Mouse (Mus musculus): Measurements from ENCODE around the gene 1110059G10Rik.

1110059G10Rik gene

GRCm38 (mm10) chr9:122950643-122951475, at the start of gene 1110059G10Rik, which contains the start of gene Kif15:
1110059G10Rik (minus strand) TSS chr9:122951000.
Kif15 (plus strand) TSS chr9:122951046.
- peak; percentile 92 for DNase-seq

DNA sequence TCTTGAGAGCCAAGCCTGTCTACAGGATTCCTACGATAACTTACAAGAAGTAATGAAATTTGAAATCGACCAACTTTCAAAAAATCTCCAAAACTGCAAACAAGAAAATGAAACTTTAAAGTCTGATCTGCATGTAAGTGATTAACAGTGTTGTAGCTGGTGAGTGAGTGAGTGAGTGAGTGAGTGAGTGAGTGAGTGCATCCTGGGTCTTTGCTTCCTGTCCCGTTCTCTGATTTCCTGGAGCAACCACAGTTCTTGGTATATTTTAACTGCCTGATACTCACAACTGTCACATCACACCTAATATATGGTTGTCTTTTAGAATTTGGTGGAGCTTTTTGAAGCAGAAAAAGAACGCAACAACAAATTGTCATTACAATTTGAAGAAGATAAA, 48.4 kb upstream of the 1110059G10Rik start:
- no peak for DNase-seq

DNA sequence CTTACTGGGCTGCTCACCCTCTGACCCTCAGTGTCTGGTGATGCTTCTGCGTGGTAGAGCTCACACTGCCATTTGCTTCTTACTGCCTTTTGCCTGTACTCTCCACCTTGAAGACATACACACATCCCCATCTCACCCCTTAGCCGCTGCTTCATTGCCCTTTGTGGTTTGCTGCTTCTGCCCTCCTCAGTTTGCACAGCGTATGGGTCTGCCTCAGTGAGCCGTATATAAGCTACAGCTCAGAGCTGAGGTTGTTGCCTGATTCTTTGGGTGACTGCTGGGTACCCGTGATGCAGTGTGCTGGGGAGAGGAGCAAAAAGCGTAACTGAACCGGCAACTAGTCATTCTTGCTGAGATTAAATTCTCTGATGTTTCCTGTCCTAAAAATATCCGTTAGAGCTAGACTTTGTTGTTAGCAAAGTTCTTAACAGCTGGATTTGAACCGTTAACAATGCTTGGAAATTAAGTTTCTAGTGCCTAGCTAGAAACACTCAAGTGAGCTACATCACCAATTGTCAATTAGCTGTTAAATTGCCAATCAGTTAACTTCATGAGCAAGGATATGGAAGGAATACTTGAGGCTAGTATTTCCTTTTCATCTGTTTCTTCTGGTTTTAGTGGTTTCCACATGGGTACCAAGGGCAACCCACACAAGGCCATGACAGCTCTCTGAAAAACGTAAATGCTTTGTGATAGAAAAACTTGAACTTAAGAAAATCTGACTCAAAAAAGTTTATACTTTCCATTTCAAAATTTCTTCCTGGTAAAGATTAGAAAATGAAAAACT, 47.8 kb upstream of the 1110059G10Rik start:
- DNase-seq: no peak

GRCm38 (mm10) chr9:122928915-122929314, 21.9 kb downstream of the 1110059G10Rik start:
- DNase-seq: no peak

DNA sequence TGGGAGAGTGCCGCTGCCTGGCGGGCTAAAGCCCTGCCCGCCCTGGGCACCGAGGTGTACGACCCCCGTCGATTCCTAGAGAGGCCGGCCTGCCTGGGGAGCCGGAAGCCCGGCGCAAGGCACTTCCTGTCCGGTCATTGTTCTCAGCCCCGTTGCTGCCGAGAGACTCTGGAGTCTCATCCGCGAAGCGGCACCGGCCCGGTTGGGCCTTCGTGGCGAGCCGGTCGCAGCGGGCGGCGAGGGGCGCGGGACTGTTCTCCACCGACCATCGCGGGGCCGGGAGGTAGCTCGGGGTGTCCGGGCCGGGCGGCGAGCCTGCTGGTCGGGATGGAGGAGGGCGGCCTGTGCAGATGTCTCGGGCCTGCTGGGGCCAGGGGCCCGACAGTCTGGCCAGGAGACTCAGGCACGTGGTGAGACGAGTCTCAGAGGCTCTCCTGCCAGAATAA, 27.8 kb downstream of the 1110059G10Rik start, which contains the start of gene Zfp105:
TSS of gene Zfp105 (plus strand) at position 137 of the 446 bp plus-strand sequence.
- DNase-seq: peak; percentile 65

GRCm38 (mm10) chr9:122922436-122922835, 28.4 kb downstream of the 1110059G10Rik start:
- DNase-seq: no peak

DNA sequence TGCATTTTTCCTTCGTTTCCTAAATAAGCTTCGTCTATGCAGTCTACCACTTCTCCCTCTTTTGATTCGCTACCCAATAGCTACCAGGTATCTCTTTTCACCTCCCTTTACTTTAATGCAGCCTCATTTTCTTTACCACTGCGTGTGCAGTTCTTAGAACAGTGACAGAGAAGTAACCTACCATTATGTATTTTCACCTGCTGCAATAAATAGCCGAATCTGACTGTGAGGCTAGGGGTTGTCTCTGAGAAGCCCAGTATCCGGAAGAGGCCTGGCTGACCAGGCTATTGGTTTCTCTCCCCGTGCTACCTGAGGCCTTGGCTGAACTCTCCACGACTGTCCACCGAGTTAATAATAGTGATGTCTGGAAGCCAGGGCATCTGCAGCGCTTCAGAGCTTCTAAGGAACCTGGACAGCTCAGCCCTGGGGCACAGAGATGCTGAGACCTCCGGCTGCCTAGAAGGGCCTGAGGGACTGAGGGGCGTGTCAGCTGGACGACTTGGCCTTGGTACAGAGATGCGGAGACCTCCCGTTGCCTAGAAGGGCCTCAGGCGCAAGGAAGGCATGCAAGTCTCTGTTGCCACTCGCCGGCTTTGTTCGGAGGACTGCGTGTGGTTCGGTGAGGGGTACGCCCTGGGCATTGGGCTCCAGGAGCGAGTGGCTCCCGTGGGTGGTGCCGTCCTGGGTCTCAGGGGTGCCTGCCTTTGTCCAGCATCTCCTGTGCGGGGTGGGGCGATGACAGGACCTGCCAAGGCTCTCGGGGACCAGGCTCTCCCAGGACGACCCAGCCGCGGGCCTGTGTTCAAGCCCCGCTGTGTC, 47.9 kb downstream of the 1110059G10Rik start:
- DNase-seq: peak; percentile 32

DNA sequence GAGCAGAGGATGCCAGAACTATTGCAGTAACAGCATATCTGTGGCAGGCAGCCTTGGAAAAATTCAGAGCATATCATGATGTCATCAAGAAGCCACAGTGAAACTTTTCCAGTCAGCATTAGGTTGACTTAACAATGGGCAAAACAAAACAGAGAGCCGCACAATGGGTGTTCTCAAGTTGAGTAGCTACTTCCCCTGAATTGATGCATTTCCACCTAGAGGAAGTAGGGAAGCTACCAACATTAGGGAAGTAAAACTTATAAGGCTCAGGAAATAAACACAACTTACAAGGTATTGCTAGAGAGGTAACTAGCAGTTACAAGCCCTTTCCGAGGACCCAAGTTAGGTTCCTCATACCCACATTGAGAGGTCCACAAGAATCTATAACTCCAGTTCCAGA, 49.8 kb downstream of the 1110059G10Rik start:
- no peak for DNase-seq

Data from liver (tissue).